Mouse (Mus musculus): ENCODE measurements at regions not wholly inside any gene's neighbourhood (a gene's known extent, or its start where the extent isn't known, plus 50 kb on each side); places are given as distances from the start of the nearest gene placed in this dataset.

- TF ChIP-seq CTCF (IDR thresholded peaks at IDR 0.05; ENCODE audit: low read depth): peak; percentile 17; the same call in 1 of the 2 replicates
- no peak for TF ChIP-seq EP300 (IDR thresholded peaks at IDR 0.05; ENCODE audit: low read depth)
These were observed 166.4 kb upstream of the Fscb start for GRCm38 (mm10) chr12:64640864-64641416.

All from heart, postnatal 0 days (tissue).